Mouse (Mus musculus) adrenal gland, adult 2 months (tissue): ENCODE data around the gene Scn11a. TPM values are rescaled to one million over a fixed set of nuclear protein-coding genes. Genes with fewer than 3 reads are reported as not detected.

Source experiments
- polyA plus RNA-seq: library from polyadenylated mRNA; depleted of rRNA; stranded (reverse); fragments of >200 nt; gene quantifications from 2 replicates; pipeline ENCODE4 v1.2.3, GENCODE M21; 2012; rRNA removed
- total RNA-seq, 2 experiments: library from RNA; stranded (reverse); gene quantifications; 2 replicates each; pipeline ENCODE4 v1.2.3; 2021

Scn11a gene
- total and polyA plus RNA-seq, 3 experiments, result not detected

Other genes starting within 250 kb of the Scn11a start
- gene Scn5a, start 246.4 kb downstream of the Scn11a start, total RNA-seq, result under 1 TPM; 0.06 to 0.10 TPM
- gene Scn5a, start 246.4 kb downstream of the Scn11a start, polyA plus RNA-seq, result 0.19 and 0.63 TPM in 2 replicates
- not detected for gene Scn10a, start 106.1 kb downstream of the Scn11a start, total RNA-seq
- gene Scn10a, start 106.1 kb downstream of the Scn11a start, polyA plus RNA-seq, result not detected in 2 replicates
- 10 to 100 TPM; 48.1 to 50.7 TPM for gene Wdr48, start 69.4 kb upstream of the Scn11a start, total RNA-seq
- 26.6 and 30.7 TPM in 2 replicates for gene Wdr48, start 69.4 kb upstream of the Scn11a start, polyA plus RNA-seq
- gene Gorasp1, start 112.1 kb upstream of the Scn11a start, total RNA-seq, result 10 to 100 TPM; 15.1 to 31.9 TPM
- gene Gorasp1, start 112.1 kb upstream of the Scn11a start, polyA plus RNA-seq, result 26.6 and 30.5 TPM in 2 replicates
- gene Ttc21a, start 112.2 kb upstream of the Scn11a start, total RNA-seq, result under 1 TPM in 1 of 2 experiments, not detected in 1; 0.17 TPM
- 0.04 TPM in 2 replicates for gene Ttc21a, start 112.2 kb upstream of the Scn11a start, polyA plus RNA-seq
- 10 to 100 TPM; 18.7 to 26.5 TPM for gene Csrnp1, start 159.2 kb upstream of the Scn11a start, total RNA-seq
- gene Csrnp1, start 159.2 kb upstream of the Scn11a start, polyA plus RNA-seq, result 45.6 and 51.3 TPM in 2 replicates
- gene Xirp1, start 198.1 kb upstream of the Scn11a start, total RNA-seq, result under 1 TPM; 0.37 to 0.48 TPM
- gene Xirp1, start 198.1 kb upstream of the Scn11a start, polyA plus RNA-seq, result 0.03 and 0.04 TPM in 2 replicates
- 10 to 100 TPM in 1 of 2 experiments, 1 to 10 TPM in 1; 3.5 to 10.8 TPM for gene Cx3cr1, start 244.4 kb upstream of the Scn11a start, total RNA-seq
- gene Cx3cr1, start 244.4 kb upstream of the Scn11a start, polyA plus RNA-seq, result 11.8 and 12.5 TPM in 2 replicates